Mouse (Mus musculus) liver, embryonic 14.5 days (tissue): ENCODE measurements around the gene Tmcc3.

Experiments
- CTCF ChIP-seq: IDR thresholded peaks from 2 replicates; pipeline ENCODE4 v1.5.1; 2016; ENCODE audit warnings: antibody characterized with exemption, low read depth, control low read depth
- EP300 ChIP-seq: IDR thresholded peaks from 2 replicates; pipeline ENCODE4 v1.6.1; 2016; ENCODE audit warnings: antibody characterized with exemption, low read depth

DNA sequence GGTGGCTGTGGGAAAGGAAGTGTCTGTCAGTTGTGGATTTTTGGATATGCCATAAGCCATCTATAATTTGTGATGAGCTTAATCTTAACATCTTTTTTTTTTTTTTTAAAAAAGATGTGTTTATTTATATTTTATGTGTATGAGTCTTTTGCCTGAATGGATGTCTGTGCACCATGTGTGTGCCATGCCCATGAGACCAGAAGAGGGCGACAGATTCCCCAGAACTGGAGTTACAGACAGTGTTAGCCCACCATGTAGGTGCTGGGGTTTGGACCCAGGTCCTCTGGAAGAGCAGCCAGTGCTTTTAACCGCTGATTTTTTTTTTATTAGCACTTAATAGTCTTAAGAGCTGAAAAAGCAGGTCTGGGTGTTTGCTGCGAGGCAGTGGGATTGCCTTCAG, 269.6 kb downstream of the Tmcc3 start:
- TF ChIP-seq CTCF (peak; percentile 25; the same call in 1 of the 2 replicates), EP300 (no peak)
